Mouse (Mus musculus): ENCODE measurements around the gene Sorcs3.

Sorcs3 gene

GRCm38 (mm10) chr19:48706267-48706923 lies 500.6 kb downstream of the Sorcs3 start:
- no peak for DNase-seq (ENCODE audit: low spot score)

GRCm38 (mm10) chr19:48706924-48707320 lies 501.1 kb downstream of the Sorcs3 start:
- DNase-seq (ENCODE audit: low spot score) = no peak

GRCm38 (mm10) chr19:48725851-48726419 lies 520.1 kb downstream of the Sorcs3 start:
- no peak for DNase-seq (ENCODE audit: low spot score)

GRCm38 (mm10) chr19:48727048-48727447 lies 521.2 kb downstream of the Sorcs3 start:
- DNase-seq (ENCODE audit: low spot score) = no peak

- no peak for DNase-seq (ENCODE audit: low spot score)
Measured at GRCm38 (mm10) chr19:48727601-48728000, 521.8 kb downstream of the Sorcs3 start.

GRCm38 (mm10) chr19:48731731-48732130 lies 525.9 kb downstream of the Sorcs3 start:
- DNase-seq (ENCODE audit: low spot score) = no peak

- no peak for DNase-seq (ENCODE audit: low spot score)
Measured at GRCm38 (mm10) chr19:48734370-48734769, 528.5 kb downstream of the Sorcs3 start.

GRCm38 (mm10) chr19:48737554-48737953 lies 531.7 kb downstream of the Sorcs3 start:
- no peak for DNase-seq (ENCODE audit: low spot score)

- no peak for DNase-seq (ENCODE audit: low spot score)
Measured at GRCm38 (mm10) chr19:48755156-48755555, 549.3 kb downstream of the Sorcs3 start.

GRCm38 (mm10) chr19:48756831-48757230 lies 551.0 kb downstream of the Sorcs3 start:
- no peak for DNase-seq (ENCODE audit: low spot score)

- no peak for DNase-seq (ENCODE audit: low spot score)
Measured at GRCm38 (mm10) chr19:48766524-48766923, 560.7 kb downstream of the Sorcs3 start.

GRCm38 (mm10) chr19:48771565-48771964 lies 565.7 kb downstream of the Sorcs3 start:
- DNase-seq (ENCODE audit: low spot score) = no peak

GRCm38 (mm10) chr19:48779095-48779765 lies 573.4 kb downstream of the Sorcs3 start:
- DNase-seq (ENCODE audit: low spot score) = no peak

GRCm38 (mm10) chr19:48780813-48781212 lies 575.0 kb downstream of the Sorcs3 start:
- no peak for DNase-seq (ENCODE audit: low spot score)

GRCm38 (mm10) chr19:48782024-48782721 lies 576.3 kb downstream of the Sorcs3 start:
- DNase-seq (ENCODE audit: low spot score) = no peak

- DNase-seq (ENCODE audit: low spot score) = no peak
Measured at GRCm38 (mm10) chr19:48787269-48787668, 581.4 kb downstream of the Sorcs3 start.

- DNase-seq (ENCODE audit: low spot score) = no peak
Measured at GRCm38 (mm10) chr19:48804546-48804945, 598.7 kb downstream of the Sorcs3 start.

GRCm38 (mm10) chr19:48811541-48811940 lies 605.7 kb downstream of the Sorcs3 start:
- DNase-seq (ENCODE audit: low spot score) = no peak

GRCm38 (mm10) chr19:48813823-48814222 lies 608.0 kb downstream of the Sorcs3 start:
- no peak for DNase-seq (ENCODE audit: low spot score)

GRCm38 (mm10) chr19:48815064-48815463 lies 609.2 kb downstream of the Sorcs3 start:
- DNase-seq (ENCODE audit: low spot score) = no peak

- DNase-seq (ENCODE audit: low spot score) = no peak
Measured at GRCm38 (mm10) chr19:48820493-48821282, 614.9 kb downstream of the Sorcs3 start.

GRCm38 (mm10) chr19:48821283-48821715 lies 615.5 kb downstream of the Sorcs3 start:
- DNase-seq (ENCODE audit: low spot score) = no peak
